Mouse (Mus musculus) forebrain, embryonic 16.5 days (tissue): ENCODE data around the gene Gm498. TPM values are rescaled to one million over a fixed set of nuclear protein-coding genes. Genes with fewer than 3 reads are reported as not detected.

ENCODE experiments used
- ATAC-seq: fragments of 200-750 bp; cut with Nextera tagmentation; 2 replicates; pipeline ENCODE4 v1.8.0; 2017; ENCODE audit warnings: mild to moderate bottlenecking, moderate library complexity
- H3K27ac ChIP-seq: fragments of 300-500 bp; sonication (generic); 2 replicates; pipeline ENCODE4 v1.5.1; 2014; ENCODE audit warnings: low read length, control low read depth
- H3K27me3 ChIP-seq: fragments of 300-500 bp; sonication (generic); replicated peaks from 2 replicates; pipeline ENCODE4 v1.6.1; 2014; ENCODE audit warnings: low read length; ENCODE audit not compliant: control insufficient read depth, insufficient read depth
- H3K36me3 ChIP-seq: fragments of 300-500 bp; sonication (generic); 2 replicates; pipeline ENCODE4 v1.6.1; 2014; ENCODE audit not compliant: control insufficient read depth, insufficient read depth
- H3K4me1 ChIP-seq: fragments of 300-500 bp; sonication (generic); replicated peaks from 2 replicates; pipeline ENCODE4 v1.6.1; 2014; ENCODE audit warnings: low read length; ENCODE audit not compliant: control insufficient read depth, insufficient read depth
- H3K4me2 ChIP-seq: fragments of 300-500 bp; sonication (generic); 2 replicates; pipeline ENCODE4 v1.6.1; 2014; ENCODE audit warnings: mild to moderate bottlenecking, low read length, control low read depth
- H3K4me3 ChIP-seq: fragments of 300-500 bp; sonication (generic); replicated peaks from 2 replicates; pipeline ENCODE4 v1.5.1; 2014; ENCODE audit warnings: mild to moderate bottlenecking, low read length, control low read depth
- H3K9ac ChIP-seq: fragments of 300-500 bp; sonication (generic); replicated peaks from 2 replicates; pipeline ENCODE4 v1.6.1; 2014; ENCODE audit warnings: low read depth, low read length, control low read depth
- H3K9me3 ChIP-seq: fragments of 300-500 bp; sonication (generic); 2 replicates; pipeline ENCODE4 v1.6.1; 2016; ENCODE audit warnings: low read length; ENCODE audit not compliant: control insufficient read depth
- WGBS: fragments of 180-500 bp; shearing (Covaris S2); extraction: QIAGEN DNeasy Blood & Tissue Kit; methylation state at CpG from one replicate; pipeline ENCODE4 v1.1.7; 2014; 5-methylcytosine and 5-hydroxymethylcytosine counted together
- polyA plus RNA-seq: library from polyadenylated mRNA; unstranded; fragments of >200 nt; fragmentation: Nextera tagmentation; extraction: Ambion mirVana; gene quantifications from 2 replicates; pipeline ENCODE4 v1.2.1, GENCODE M21; 2015

Gm498 gene
- polyA plus RNA-seq, 1 experiment from 2014 or later, result not detected

GRCm38 (mm10) chr7:143868874-143869273 is 2.2 kb downstream of the Gm498 start:
- Histone ChIP-seq H3K4me3 (no peak overlapping the region), H3K27me3 (no peaks in the 10 kb centered on the region), H3K9ac (no peak overlapping the region), H3K9me3 (peaks cover 3% of the 10 kb centered on the region; the same call in 1 of the 2 replicates), H3K4me2 (no peak overlapping the region), H3K4me1 (no peaks in the 10 kb centered on the region), H3K27ac (no peak overlapping the region), H3K36me3 (no peaks in the 10 kb centered on the region)
- ATAC-seq, result no peak
- WGBS, result 91% methylated on average over 4 of the region's 4 CpGs

GRCm38 (mm10) chr7:143883717-143884116 is 17.1 kb downstream of the Gm498 start:
- no peak for ATAC-seq
- no peak overlapping the region for H3K27ac ChIP-seq

GRCm38 (mm10) chr7:143891146-143891545 is 24.5 kb downstream of the Gm498 start:
- H3K4me3 ChIP-seq, result no peak overlapping the region
- no peaks in the 10 kb centered on the region for H3K9me3 ChIP-seq
- no peak overlapping the region for H3K4me2 ChIP-seq
- H3K27me3 ChIP-seq, result no peaks in the 10 kb centered on the region
- H3K36me3 ChIP-seq, result no peaks in the 10 kb centered on the region
- no peak overlapping the region for H3K27ac ChIP-seq
- H3K4me1 ChIP-seq, result no peaks in the 10 kb centered on the region
- WGBS, result 59% methylated on average over 2 of the region's 2 CpGs
- H3K9ac ChIP-seq, result no peak overlapping the region
- ATAC-seq, result no peak

More at GRCm38 (mm10) chr7:143883717-143884116, 17.1 kb downstream of the Gm498 start:
- Histone ChIP-seq H3K36me3 (no peaks in the 10 kb centered on the region), H3K4me1 (no peaks in the 10 kb centered on the region), H3K27me3 (no peaks in the 10 kb centered on the region), H3K9ac (no peak overlapping the region), H3K4me2 (no peak overlapping the region), H3K4me3 (no peak overlapping the region), H3K9me3 (no peaks in the 10 kb centered on the region)
- 78% methylated on average over 6 of the region's 6 CpGs for WGBS

- no peak overlapping the region for H3K4me3 ChIP-seq
- 64% methylated on average over 2 of the region's 2 CpGs for WGBS
- no peak overlapping the region for H3K27ac ChIP-seq
- H3K9ac ChIP-seq, result no peak overlapping the region
- no peak overlapping the region for H3K4me2 ChIP-seq
- no peaks in the 10 kb centered on the region for H3K9me3 ChIP-seq
- H3K4me1 ChIP-seq, result no peaks in the 10 kb centered on the region
- no peaks in the 10 kb centered on the region for H3K36me3 ChIP-seq
- ATAC-seq, result no peak
- no peaks in the 10 kb centered on the region for H3K27me3 ChIP-seq
Observed at GRCm38 (mm10) chr7:143892361-143892760, 25.7 kb downstream of the Gm498 start.

GRCm38 (mm10) chr7:143900667-143901066 is 34.0 kb downstream of the Gm498 start:
- Histone ChIP-seq H3K27ac (no peak overlapping the region), H3K4me1 (no peaks in the 10 kb centered on the region), H3K27me3 (no peaks in the 10 kb centered on the region), H3K36me3 (no peaks in the 10 kb centered on the region), H3K9me3 (no peaks in the 10 kb centered on the region), H3K4me2 (no peak overlapping the region), H3K9ac (no peak overlapping the region), H3K4me3 (no peak overlapping the region)
- WGBS, result 27% methylated on average over 2 of the region's 2 CpGs
- peak; percentile 62; the same call in 1 of the 2 replicates for ATAC-seq

GRCm38 (mm10) chr7:143905176-143905575 is 38.5 kb downstream of the Gm498 start:
- Histone ChIP-seq H3K4me1 (no peaks in the 10 kb centered on the region), H3K27ac (no peak overlapping the region), H3K4me3 (no peak overlapping the region), H3K27me3 (no peaks in the 10 kb centered on the region), H3K9ac (no peak overlapping the region), H3K36me3 (no peaks in the 10 kb centered on the region), H3K9me3 (no peaks in the 10 kb centered on the region), H3K4me2 (no peak overlapping the region)
- ATAC-seq, result no peak
- 100% methylated on average over 1 of the region's 1 CpGs for WGBS

GRCm38 (mm10) chr7:143905606-143906005 is 39.0 kb downstream of the Gm498 start:
- H3K4me1 ChIP-seq, result no peaks in the 10 kb centered on the region
- peaks cover under 1% of the 10 kb centered on the region; the same call in 1 of the 2 replicates for H3K9me3 ChIP-seq
- no peak overlapping the region for H3K9ac ChIP-seq
- H3K27me3 ChIP-seq, result no peaks in the 10 kb centered on the region
- WGBS, result 78% methylated on average over 3 of the region's 3 CpGs
- no peaks in the 10 kb centered on the region for H3K36me3 ChIP-seq
- no peak overlapping the region for H3K27ac ChIP-seq
- no peak overlapping the region for H3K4me3 ChIP-seq
- ATAC-seq, result no peak
- H3K4me2 ChIP-seq, result no peak overlapping the region

- no peak overlapping the region for H3K27ac ChIP-seq
- no peaks in the 10 kb centered on the region for H3K4me1 ChIP-seq
- H3K36me3 ChIP-seq, result no peaks in the 10 kb centered on the region
- H3K4me3 ChIP-seq, result no peak overlapping the region
- H3K9ac ChIP-seq, result no peak overlapping the region
- peaks cover 3% of the 10 kb centered on the region; the same call in 1 of the 2 replicates for H3K9me3 ChIP-seq
- WGBS, result 81% methylated on average over 8 of the region's 8 CpGs
- no peaks in the 10 kb centered on the region for H3K27me3 ChIP-seq
- no peak for ATAC-seq
- H3K4me2 ChIP-seq, result no peak overlapping the region
Observed at GRCm38 (mm10) chr7:143913611-143914010, 47.0 kb downstream of the Gm498 start.

- Histone ChIP-seq H3K27ac (no peak overlapping the region), H3K9ac (no peak overlapping the region), H3K4me2 (no peak overlapping the region), H3K36me3 (no peaks in the 10 kb centered on the region), H3K4me3 (no peak overlapping the region), H3K27me3 (no peaks in the 10 kb centered on the region), H3K4me1 (no peaks in the 10 kb centered on the region), H3K9me3 (no peaks in the 10 kb centered on the region; the same call in 1 of the 2 replicates)
- no peak for ATAC-seq
- WGBS, result 77% methylated on average over 3 of the region's 3 CpGs
Observed at GRCm38 (mm10) chr7:143919031-143919679, 52.5 kb downstream of the Gm498 start.

- no peak overlapping the region for H3K27ac ChIP-seq
- H3K9ac ChIP-seq, result no peak overlapping the region
- no peak overlapping the region for H3K4me2 ChIP-seq
- no peaks in the 10 kb centered on the region for H3K27me3 ChIP-seq
- ATAC-seq, result no peak
- no peak overlapping the region for H3K4me3 ChIP-seq
- WGBS, result 89% methylated on average over 1 of the region's 1 CpGs
- no peaks in the 10 kb centered on the region for H3K36me3 ChIP-seq
- no peaks in the 10 kb centered on the region for H3K9me3 ChIP-seq
- H3K4me1 ChIP-seq, result no peaks in the 10 kb centered on the region
Observed at GRCm38 (mm10) chr7:143929899-143930298, 63.3 kb downstream of the Gm498 start.
